Mouse (Mus musculus): ENCODE results near the gene Sympk.

Sympk gene

GRCm38 (mm10) chr7:19083701-19084100, 59.5 kb downstream of the Sympk start, which contains the start of gene Dmpk:
Dmpk (plus strand) TSS chr7:19083849.
- peak; percentile 70 to 71 for DNase-seq (ENCODE audit: low spot score in 2 of 2)

GRCm38 (mm10) chr7:19084277-19084771, 60.1 kb downstream of the Sympk start:
- no peak for DNase-seq (ENCODE audit: low spot score in 2 of 2)

DNA sequence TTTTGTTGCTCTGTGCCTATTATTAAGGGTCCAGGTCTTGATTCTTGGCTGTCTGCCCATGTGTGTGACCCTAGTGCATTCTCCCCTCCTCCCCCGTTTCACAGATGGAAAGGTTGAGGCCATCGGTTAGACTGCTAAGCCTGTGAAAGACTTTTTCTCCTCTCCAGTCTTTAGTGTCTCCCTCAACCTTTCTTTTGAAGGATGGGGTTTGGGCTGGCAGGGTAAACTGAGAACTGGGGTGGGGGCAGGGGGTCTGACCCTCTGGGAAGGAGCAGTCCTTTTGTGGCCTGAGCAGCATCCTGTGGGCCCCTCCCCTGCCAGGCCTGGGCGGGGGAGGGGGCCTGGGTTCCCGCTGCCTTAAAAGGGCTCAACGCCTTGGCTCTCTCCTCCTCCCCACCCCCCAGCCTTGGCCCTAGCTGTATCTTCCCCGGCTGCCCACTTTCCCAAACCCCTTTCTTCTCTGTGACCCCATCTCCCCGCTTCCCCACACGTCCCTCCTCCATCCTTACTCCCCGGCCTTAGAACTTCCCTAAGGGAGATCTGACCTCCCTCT, 60.8 kb downstream of the Sympk start:
- no peak for DNase-seq (ENCODE audit: low spot score in 2 of 2)

GRCm38 (mm10) chr7:19085495-19085894, 61.3 kb downstream of the Sympk start:
- no peak for DNase-seq (ENCODE audit: low spot score in 2 of 2)

DNA sequence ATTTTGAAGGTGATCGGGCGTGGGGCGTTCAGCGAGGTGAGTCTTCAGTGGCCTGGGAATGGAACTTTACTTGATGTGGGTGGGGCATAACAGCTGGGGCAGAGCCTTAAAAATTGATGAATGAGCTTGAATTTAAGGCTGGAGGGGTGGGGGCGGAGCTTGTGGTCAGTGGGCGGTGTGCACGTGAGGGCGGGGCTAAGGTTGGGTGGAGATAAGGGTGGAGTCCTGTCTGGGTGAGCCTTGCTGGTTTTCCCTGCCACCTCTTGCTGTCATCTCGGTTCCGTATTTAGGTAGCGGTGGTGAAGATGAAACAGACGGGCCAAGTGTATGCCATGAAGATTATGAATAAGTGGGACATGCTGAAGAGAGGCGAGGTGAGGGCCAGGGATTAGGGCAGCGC, 61.9 kb downstream of the Sympk start:
- no peak for DNase-seq (ENCODE audit: low spot score in 2 of 2)

- DNase-seq (ENCODE audit: low spot score in 2 of 2): no peak
Measured at GRCm38 (mm10) chr7:19086760-19087159, 62.6 kb downstream of the Sympk start.

DNA sequence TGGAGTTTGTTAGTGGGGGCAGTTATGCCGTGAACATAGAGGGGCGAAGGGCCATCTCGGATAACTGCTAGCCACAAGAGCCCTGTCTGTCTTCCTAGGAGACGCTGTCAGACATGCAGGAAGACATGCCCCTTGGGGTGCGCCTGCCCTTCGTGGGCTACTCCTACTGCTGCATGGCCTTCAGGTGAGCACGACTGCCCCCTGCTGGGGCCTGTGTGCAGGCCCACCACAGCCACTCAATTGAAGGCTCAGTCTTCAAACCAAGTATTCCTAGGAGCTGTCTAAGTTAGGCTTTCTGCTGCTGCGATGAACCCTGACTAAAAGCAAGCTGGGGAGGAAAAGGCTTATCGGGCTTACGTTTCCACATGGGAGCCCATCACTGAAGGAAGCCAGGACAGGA, 64.6 kb downstream of the Sympk start:
- peak in 1 of 2 experiments; percentile 66 for DNase-seq (ENCODE audit: low spot score in 2 of 2)

- DNase-seq (ENCODE audit: low spot score in 2 of 2): no peak
Measured at GRCm38 (mm10) chr7:19091913-19092312, 67.7 kb downstream of the Sympk start.

DNA sequence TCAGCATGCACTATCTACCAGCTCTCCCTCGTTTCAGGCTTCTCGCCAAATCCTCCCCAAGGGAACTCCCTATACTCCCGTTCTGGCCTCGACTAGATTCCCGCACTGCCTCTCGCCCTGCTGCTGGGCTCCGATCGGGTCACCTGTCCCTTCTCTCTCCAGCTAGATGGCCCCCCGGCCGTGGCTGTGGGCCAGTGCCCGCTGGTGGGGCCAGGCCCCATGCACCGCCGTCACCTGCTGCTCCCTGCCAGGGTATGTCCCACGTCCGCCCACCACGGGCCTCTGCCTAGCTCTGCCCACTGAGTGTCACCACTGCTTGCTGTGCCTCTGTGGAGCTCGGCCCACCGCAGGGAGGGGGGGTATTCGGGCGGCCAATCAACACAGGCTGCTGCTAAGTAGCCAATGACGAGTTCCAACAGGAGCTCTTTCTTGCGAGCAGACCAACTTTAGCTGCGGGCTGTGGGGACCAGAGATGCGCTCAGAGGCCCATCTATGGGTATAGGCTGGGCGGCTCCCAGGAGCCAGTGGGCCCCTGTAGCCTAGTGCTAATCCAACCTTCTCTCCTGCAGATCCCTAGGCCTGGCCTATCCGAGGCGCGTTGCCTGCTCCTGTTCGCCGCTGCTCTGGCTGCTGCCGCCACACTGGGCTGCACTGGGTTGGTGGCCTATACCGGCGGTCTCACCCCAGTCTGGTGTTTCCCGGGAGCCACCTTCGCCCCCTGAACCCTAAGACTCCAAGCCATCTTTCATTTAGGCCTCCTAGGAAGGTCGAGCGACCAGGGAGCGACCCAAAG, 68.4 kb downstream of the Sympk start:
- DNase-seq (ENCODE audit: low spot score in 2 of 2): peak; percentile 73 to 76

- peak; percentile 83 to 89 for DNase-seq (ENCODE audit: low spot score in 2 of 2)
Measured at GRCm38 (mm10) chr7:19093174-19093521, 69.0 kb downstream of the Sympk start.

- peak; percentile 97 for DNase-seq (ENCODE audit: low spot score in 2 of 2)
Measured at GRCm38 (mm10) chr7:19093537-19094385, 69.6 kb downstream of the Sympk start.

- DNase-seq (ENCODE audit: low spot score in 2 of 2): no peak
Measured at GRCm38 (mm10) chr7:19094471-19094825, 70.3 kb downstream of the Sympk start, which contains the start of gene Six5. Six5 (plus strand) TSS chr7:19094594.

GRCm38 (mm10) chr7:19094826-19095750, 70.9 kb downstream of the Sympk start:
- peak; percentile 50 to 62 for DNase-seq (ENCODE audit: low spot score in 2 of 2)

DNA sequence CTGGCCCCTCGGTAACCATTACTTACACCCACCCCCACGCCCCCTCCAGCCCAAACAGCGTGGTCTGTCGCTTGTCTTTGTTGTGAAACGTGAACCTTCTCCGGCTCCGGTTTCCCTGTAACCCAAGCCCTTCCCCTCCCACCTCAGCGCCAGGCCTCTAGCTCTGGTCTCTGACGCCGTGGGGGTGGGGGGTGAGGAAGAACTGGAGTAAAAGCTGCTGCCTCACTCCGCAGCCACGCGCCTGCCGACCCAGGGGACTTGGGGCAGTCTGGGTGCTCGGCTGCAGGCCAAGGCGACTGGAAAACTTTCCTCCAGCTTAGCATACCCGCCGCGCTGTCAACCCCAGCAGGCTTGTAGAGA, 71.6 kb downstream of the Sympk start:
- DNase-seq (ENCODE audit: low spot score in 2 of 2): peak; percentile 57 to 63

GRCm38 (mm10) chr7:19096421-19096976, 72.3 kb downstream of the Sympk start:
- DNase-seq (ENCODE audit: low spot score in 2 of 2): no peak

- DNase-seq (ENCODE audit: low spot score in 2 of 2): no peak
Measured at GRCm38 (mm10) chr7:19097217-19097616, 73.0 kb downstream of the Sympk start.

- peak; percentile 53 to 71 for DNase-seq (ENCODE audit: low spot score in 2 of 2)
Measured at GRCm38 (mm10) chr7:19097863-19098262, 73.7 kb downstream of the Sympk start.

DNA sequence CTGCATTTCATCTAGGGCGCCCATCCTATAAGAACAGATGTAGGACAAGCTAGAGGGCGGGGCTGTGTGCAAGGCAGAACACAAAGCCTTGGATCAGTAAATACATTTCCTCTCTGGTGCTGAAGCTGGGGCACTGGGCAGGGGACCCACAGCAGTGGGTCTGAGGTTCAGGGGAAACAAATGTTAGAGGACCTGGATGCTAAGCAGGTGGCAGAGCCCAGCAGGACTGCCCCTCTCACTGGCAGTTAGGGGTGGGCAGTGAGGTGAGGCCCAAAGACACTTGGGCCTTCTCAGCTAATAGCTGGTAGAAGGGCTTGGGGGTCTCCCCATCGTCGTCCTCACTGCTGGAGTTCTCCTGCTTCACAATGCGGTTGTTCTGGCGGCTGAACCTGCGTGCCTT, 74.6 kb downstream of the Sympk start:
- no peak for DNase-seq (ENCODE audit: low spot score in 2 of 2)

GRCm38 (mm10) chr7:19100290-19100689, 76.1 kb downstream of the Sympk start:
- no peak for DNase-seq (ENCODE audit: low spot score in 2 of 2)

DNA sequence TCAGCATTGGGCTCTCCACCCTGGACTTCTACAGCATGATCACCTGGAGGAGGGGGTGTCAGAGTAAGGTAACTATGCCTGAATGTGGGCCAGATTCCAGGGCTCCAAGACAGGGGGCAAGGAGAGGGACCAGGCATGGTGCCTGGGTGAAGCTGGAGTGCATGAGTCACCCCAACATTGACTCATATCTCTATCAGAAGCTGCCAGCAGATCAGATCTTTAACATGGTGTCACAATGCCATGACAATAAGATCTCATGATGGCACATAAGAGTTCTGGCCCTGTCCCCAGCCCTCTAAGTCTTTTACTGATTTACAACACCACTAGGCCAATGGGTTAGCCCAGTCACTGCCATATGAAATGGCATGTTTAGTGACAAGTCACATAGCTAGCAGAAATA, 79.6 kb downstream of the Sympk start:
- DNase-seq (ENCODE audit: low spot score in 2 of 2): no peak
